Mouse (Mus musculus): ENCODE measurements around the gene Agrp. TPM values are rescaled to one million over a fixed set of nuclear protein-coding genes. Genes with fewer than 3 reads are reported as not detected.

Agrp gene
- total RNA-seq, 1 experiment, result 0.71 TPM

GRCm38 (mm10) chr8:105626086-105626485 lies 11.1 kb downstream of the Agrp start:
- Histone ChIP-seq H3K9ac (ENCODE audit: insufficient read depth, low read depth, low read length, poor library complexity, severe bottlenecking) (no peak overlapping the region), H3K4me1 (ENCODE audit: control insufficient read depth in 2 of 2, insufficient read depth in 2 of 2, low read length in 2 of 2, poor library complexity in 1 of 2) (peaks cover 0 to 21% of the 10 kb centered on the region in 2 experiments; a peak in 2 of 4 replicates), H3K36me3 (ENCODE audit: control insufficient read depth, insufficient read depth, low read length, poor library complexity, severe bottlenecking) (no peaks in the 10 kb centered on the region), H3K27ac (ENCODE audit: insufficient read depth, low read depth, low read length, poor library complexity, severe bottlenecking) (no peak overlapping the region), H3K9me3 (ENCODE audit: control insufficient read depth, insufficient read depth, low read depth, low read length) (no peaks in the 10 kb centered on the region), H3K4me3 (ENCODE audit: insufficient read depth in 1 of 2, low read depth in 1 of 2, low read length in 2 of 2, poor library complexity in 1 of 2, severe bottlenecking in 1 of 2) (no peak overlapping the region)
- in situ Hi-C loops (cut with MboI; ENCODE audit: low sequenced_read_pairs in 2 of 2, unreplicated experiment in 2 of 2), result no loop called here
- DNase-seq (ENCODE audit: low read depth, low spot score), result no peak
- no peak for TF ChIP-seq MAFK (IDR thresholded peaks at IDR 0.05; ENCODE audit: insufficient read depth, low read depth, low read length)
- TF ChIP-seq ZNF384 (IDR thresholded peaks at IDR 0.05; ENCODE audit: low read depth, low read length), result no peak
- TF ChIP-seq ZC3H11A (IDR thresholded peaks at IDR 0.05; ENCODE audit: borderline replicate concordance, low read depth, low read length), result no peak
- TF ChIP-seq HCFC1 (IDR thresholded peaks at IDR 0.05; ENCODE audit: borderline replicate concordance, insufficient read depth, low read length), result no peak

- Histone ChIP-seq H3K36me3 (ENCODE audit: control insufficient read depth, insufficient read depth, low read length, poor library complexity, severe bottlenecking) (peaks cover 3% of the 10 kb centered on the region; the same call in 1 of the 2 replicates), H3K4me1 (ENCODE audit: control insufficient read depth in 2 of 2, insufficient read depth in 2 of 2, low read length in 2 of 2, poor library complexity in 1 of 2) (peaks cover 0 to 25% of the 10 kb centered on the region in 2 experiments; a peak in 2 of 4 replicates), H3K4me3 (ENCODE audit: insufficient read depth in 1 of 2, low read depth in 1 of 2, low read length in 2 of 2, poor library complexity in 1 of 2, severe bottlenecking in 1 of 2) (no peak overlapping the region), H3K27ac (ENCODE audit: insufficient read depth, low read depth, low read length, poor library complexity, severe bottlenecking) (no peak overlapping the region), H3K9ac (ENCODE audit: insufficient read depth, low read depth, low read length, poor library complexity, severe bottlenecking) (no peak overlapping the region), H3K9me3 (ENCODE audit: control insufficient read depth, insufficient read depth, low read depth, low read length) (no peaks in the 10 kb centered on the region)
- in situ Hi-C loops (cut with MboI; ENCODE audit: low sequenced_read_pairs in 2 of 2, unreplicated experiment in 2 of 2), result no loop called here
- TF ChIP-seq CHD2 (IDR thresholded peaks at IDR 0.05; ENCODE audit: low read depth, low read length), result no peak
- TF ChIP-seq HCFC1 (IDR thresholded peaks at IDR 0.05; ENCODE audit: borderline replicate concordance, insufficient read depth, low read length), result no peak
- TF ChIP-seq ZNF384 (IDR thresholded peaks at IDR 0.05; ENCODE audit: low read depth, low read length), result no peak
- no peak for TF ChIP-seq ZC3H11A (IDR thresholded peaks at IDR 0.05; ENCODE audit: borderline replicate concordance, low read depth, low read length)
- no peak for DNase-seq (ENCODE audit: low read depth, low spot score)
Measured at GRCm38 (mm10) chr8:105624831-105625230, 12.4 kb downstream of the Agrp start.

- Histone ChIP-seq H3K27ac (ENCODE audit: insufficient read depth, low read depth, low read length, poor library complexity, severe bottlenecking) (no peak overlapping the region), H3K9me3 (ENCODE audit: control insufficient read depth, insufficient read depth, low read depth, low read length) (no peaks in the 10 kb centered on the region), H3K36me3 (ENCODE audit: control insufficient read depth, insufficient read depth, low read length, poor library complexity, severe bottlenecking) (peaks cover 3% of the 10 kb centered on the region; the same call in 1 of the 2 replicates), H3K4me3 (ENCODE audit: insufficient read depth in 1 of 2, low read depth in 1 of 2, low read length in 2 of 2, poor library complexity in 1 of 2, severe bottlenecking in 1 of 2) (no peak overlapping the region), H3K4me1 (ENCODE audit: control insufficient read depth in 2 of 2, insufficient read depth in 2 of 2, low read length in 2 of 2, poor library complexity in 1 of 2) (peaks cover 0 to 25% of the 10 kb centered on the region in 2 experiments; a peak in 2 of 4 replicates), H3K9ac (ENCODE audit: insufficient read depth, low read depth, low read length, poor library complexity, severe bottlenecking) (no peak overlapping the region)
- DNase-seq (ENCODE audit: low read depth, low spot score), result no peak
- in situ Hi-C loops (cut with MboI; ENCODE audit: low sequenced_read_pairs in 2 of 2, unreplicated experiment in 2 of 2), result no loop called here
- TF ChIP-seq MAFK (IDR thresholded peaks at IDR 0.05; ENCODE audit: insufficient read depth, low read depth, low read length) (no peak), CHD2 (IDR thresholded peaks at IDR 0.05; ENCODE audit: low read depth, low read length) (no peak), ZNF384 (IDR thresholded peaks at IDR 0.05; ENCODE audit: low read depth, low read length) (no peak), HCFC1 (IDR thresholded peaks at IDR 0.05; ENCODE audit: borderline replicate concordance, insufficient read depth, low read length) (no peak), ZC3H11A (IDR thresholded peaks at IDR 0.05; ENCODE audit: borderline replicate concordance, low read depth, low read length) (no peak)
Measured at GRCm38 (mm10) chr8:105624401-105624800, 12.8 kb downstream of the Agrp start.

GRCm38 (mm10) chr8:105623679-105624245 lies 13.4 kb downstream of the Agrp start:
- in situ Hi-C loops (cut with MboI; ENCODE audit: low sequenced_read_pairs in 2 of 2, unreplicated experiment in 2 of 2), result no loop called here
- H3K9ac ChIP-seq (ENCODE audit: insufficient read depth, low read depth, low read length, poor library complexity, severe bottlenecking), result peak overlapping the region; percentile 11; the same call in 1 of the 2 replicates
- H3K9me3 ChIP-seq (ENCODE audit: control insufficient read depth, insufficient read depth, low read depth, low read length), result no peaks in the 10 kb centered on the region
- no peak overlapping the region for H3K4me3 ChIP-seq (ENCODE audit: insufficient read depth in 1 of 2, low read depth in 1 of 2, low read length in 2 of 2, poor library complexity in 1 of 2, severe bottlenecking in 1 of 2)
- peaks cover 0 to 25% of the 10 kb centered on the region in 2 experiments; a peak in 2 of 4 replicates for H3K4me1 ChIP-seq (ENCODE audit: control insufficient read depth in 2 of 2, insufficient read depth in 2 of 2, low read length in 2 of 2, poor library complexity in 1 of 2)
- peaks cover 3% of the 10 kb centered on the region; the same call in 1 of the 2 replicates for H3K36me3 ChIP-seq (ENCODE audit: control insufficient read depth, insufficient read depth, low read length, poor library complexity, severe bottlenecking)
- DNase-seq (ENCODE audit: low read depth, low spot score), result no peak
- H3K27ac ChIP-seq (ENCODE audit: insufficient read depth, low read depth, low read length, poor library complexity, severe bottlenecking), result no peak overlapping the region
- no peak for TF ChIP-seq ZC3H11A (IDR thresholded peaks at IDR 0.05; ENCODE audit: borderline replicate concordance, low read depth, low read length)
- TF ChIP-seq CHD2 (IDR thresholded peaks at IDR 0.05; ENCODE audit: low read depth, low read length), result no peak
- TF ChIP-seq ZNF384 (IDR thresholded peaks at IDR 0.05; ENCODE audit: low read depth, low read length), result no peak
- no peak for TF ChIP-seq MAFK (IDR thresholded peaks at IDR 0.05; ENCODE audit: insufficient read depth, low read depth, low read length)
- TF ChIP-seq HCFC1 (IDR thresholded peaks at IDR 0.05; ENCODE audit: borderline replicate concordance, insufficient read depth, low read length), result no peak

Data from ES-E14 (cell line).